Mouse (Mus musculus) embryonic facial prominence, embryonic 12.5 days (tissue): ENCODE results near the gene Cpz. TPM values are rescaled to one million over a fixed set of nuclear protein-coding genes. Genes with fewer than 3 reads are reported as not detected.

ENCODE experiments used
- ATAC-seq: fragments of 200-750 bp; cut with Nextera tagmentation; 2 replicates; pipeline ENCODE4 v1.8.0; 2017; ENCODE audit not compliant: insufficient number of reproducible peaks, insufficient read depth, low FRiP score, low TSS enrichment
- H3K27ac ChIP-seq: fragments of 300-500 bp; sonication (generic); 2 replicates; pipeline ENCODE4 v1.5.1; 2016; ENCODE audit warnings: mild to moderate bottlenecking
- H3K27me3 ChIP-seq: fragments of 300-500 bp; sonication (generic); 2 replicates; pipeline ENCODE4 v1.6.1; 2016; ENCODE audit warnings: mild to moderate bottlenecking, moderate library complexity
- H3K36me3 ChIP-seq: fragments of 300-500 bp; sonication (generic); 2 replicates; pipeline ENCODE4 v1.6.1; 2016; ENCODE audit warnings: mild to moderate bottlenecking
- H3K4me1 ChIP-seq: fragments of 300-500 bp; sonication (generic); 2 replicates; pipeline ENCODE4 v1.6.1; 2016
- H3K4me2 ChIP-seq: fragments of 300-500 bp; sonication (generic); replicated peaks from 2 replicates; pipeline ENCODE4 v1.6.1; 2016; ENCODE audit warnings: mild to moderate bottlenecking, moderate library complexity
- H3K4me3 ChIP-seq: fragments of 300-500 bp; sonication (generic); 2 replicates; pipeline ENCODE4 v1.5.1; 2016; ENCODE audit warnings: mild to moderate bottlenecking
- H3K9ac ChIP-seq: fragments of 300-500 bp; sonication (generic); 2 replicates; pipeline ENCODE4 v1.6.1; 2016; ENCODE audit warnings: mild to moderate bottlenecking, moderate library complexity
- H3K9me3 ChIP-seq: fragments of 300-500 bp; sonication (generic); 2 replicates; pipeline ENCODE4 v1.6.1; 2016; ENCODE audit warnings: mild to moderate bottlenecking, moderate library complexity
- WGBS: fragments of 180-500 bp; shearing (Covaris S2); methylation state at CpG from one replicate; pipeline ENCODE4 v1.1.7; 2016; 5-methylcytosine and 5-hydroxymethylcytosine counted together
- polyA plus RNA-seq: library from polyadenylated mRNA; unstranded; fragments of >200 nt; fragmentation: Nextera tagmentation; extraction: Ambion mirVana; gene quantifications from 2 replicates; pipeline ENCODE4 v1.2.1, GENCODE M21; 2016

The Cpz gene
- 4.5 and 5.7 TPM in 2 replicates for polyA plus RNA-seq

GRCm38 (mm10) chr5:35525469-35526123, at the start of gene Cpz:
Cpz (minus strand) TSS chr5:35525698.
- Histone ChIP-seq H3K9ac (peak within 1 kb of the TSS; percentile 62), H3K36me3 (no peaks in the 10 kb centered on the region), H3K27me3 (peaks cover 11% of the 10 kb centered on the region; the same call in 1 of the 2 replicates), H3K4me3 (peak within 1 kb of the TSS; percentile 39), H3K9me3 (no peaks in the 10 kb centered on the region), H3K27ac (peak within 1 kb of the TSS; percentile 36; the same call in 1 of the 2 replicates), H3K4me2 (peak within 1 kb of the TSS; percentile 72), H3K4me1 (peaks cover 31% of the 10 kb centered on the region)
- 2% methylated on average over 29 of the region's 29 CpGs for WGBS
- peak; percentile 81 for ATAC-seq

- H3K4me2 ChIP-seq: peak within 1 kb of the TSS; percentile 93
- 3% methylated on average over 56 of the region's 56 CpGs for WGBS
- peak within 1 kb of the TSS; percentile 90 for H3K9ac ChIP-seq
- peaks cover 8% of the 10 kb centered on the region for H3K4me1 ChIP-seq
- peak; percentile 92 for ATAC-seq
- peaks cover 27% of the 10 kb centered on the region for H3K36me3 ChIP-seq
- 0 out of 2 replicates have a peak, but pooled peaks cover 5% of the 10 kb centered on the region for H3K27me3 ChIP-seq
- peak within 1 kb of the TSS; percentile 76 for H3K27ac ChIP-seq
- H3K4me3 ChIP-seq: peak within 1 kb of the TSS; percentile 99
- H3K9me3 ChIP-seq: no peaks in the 10 kb centered on the region
These were observed 49.4 kb upstream of the Cpz start, which contains the start of gene Trmt44 for GRCm38 (mm10) chr5:35574653-35575599. Trmt44 (minus strand) TSS chr5:35575070.

DNA sequence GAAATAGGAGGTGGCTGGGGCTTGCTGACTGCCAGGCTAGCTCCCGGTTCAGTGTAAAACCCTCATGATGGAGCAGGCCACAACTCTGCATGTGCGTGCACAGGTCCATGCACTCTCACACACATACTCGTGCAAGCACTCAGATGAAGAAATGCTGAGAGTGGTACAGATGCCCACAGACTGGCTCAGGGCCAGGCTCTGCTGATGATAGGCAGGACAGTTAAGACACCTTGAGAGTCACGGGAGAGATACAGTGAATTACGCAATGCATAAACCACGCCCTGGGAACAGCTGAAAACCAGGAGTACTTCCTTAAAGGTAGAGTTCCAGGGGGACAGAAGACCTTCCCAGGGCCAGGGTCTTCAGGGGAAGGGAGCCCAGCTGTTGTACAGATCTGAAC, 46.0 kb upstream of the Cpz start:
- Histone ChIP-seq H3K36me3 (peaks cover 58% of the 10 kb centered on the region), H3K9ac (no peak overlapping the region), H3K9me3 (no peaks in the 10 kb centered on the region), H3K4me3 (no peak overlapping the region), H3K4me1 (peaks cover 8% of the 10 kb centered on the region), H3K27me3 (no peaks in the 10 kb centered on the region), H3K27ac (no peak overlapping the region), H3K4me2 (no peak overlapping the region)
- WGBS: 91% methylated on average over 6 of the region's 6 CpGs
- ATAC-seq: no peak

- 94% methylated on average over 4 of the region's 4 CpGs for whole genome bisulfite sequencing
- no peak overlapping the region for H3K4me3 ChIP-seq
- no peaks in the 10 kb centered on the region for H3K4me1 ChIP-seq
- H3K4me2 ChIP-seq: no peak overlapping the region
- ATAC-seq: no peak
- H3K9ac ChIP-seq: no peak overlapping the region
- H3K27me3 ChIP-seq: no peaks in the 10 kb centered on the region
- no peak overlapping the region for H3K27ac ChIP-seq
- H3K36me3 ChIP-seq: peaks cover 91% of the 10 kb centered on the region
- no peaks in the 10 kb centered on the region for H3K9me3 ChIP-seq
These were observed 41.1 kb upstream of the Cpz start for GRCm38 (mm10) chr5:35566632-35567031.

DNA sequence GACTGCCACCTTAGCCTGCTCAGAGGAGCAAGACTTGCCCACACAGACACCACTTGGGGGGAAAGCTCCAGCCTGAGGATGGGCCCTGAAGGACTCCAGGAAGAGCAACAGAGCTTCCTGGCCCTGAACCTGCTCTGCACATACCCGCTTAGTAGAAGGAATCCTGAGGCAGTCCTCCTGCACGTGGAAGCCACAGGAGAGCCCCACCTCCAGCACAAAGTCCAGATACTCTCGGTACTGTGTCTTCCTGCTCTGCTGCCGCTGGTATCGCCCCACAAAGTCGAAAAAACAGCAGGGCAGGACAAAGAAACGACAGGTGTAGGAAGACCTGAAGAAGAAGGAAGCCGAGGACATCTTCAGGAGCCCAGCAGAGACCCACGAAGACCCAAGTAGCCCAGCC, 39.7 kb upstream of the Cpz start:
- Histone ChIP-seq H3K36me3 (peaks cover 93% of the 10 kb centered on the region), H3K9me3 (no peaks in the 10 kb centered on the region)

DNA sequence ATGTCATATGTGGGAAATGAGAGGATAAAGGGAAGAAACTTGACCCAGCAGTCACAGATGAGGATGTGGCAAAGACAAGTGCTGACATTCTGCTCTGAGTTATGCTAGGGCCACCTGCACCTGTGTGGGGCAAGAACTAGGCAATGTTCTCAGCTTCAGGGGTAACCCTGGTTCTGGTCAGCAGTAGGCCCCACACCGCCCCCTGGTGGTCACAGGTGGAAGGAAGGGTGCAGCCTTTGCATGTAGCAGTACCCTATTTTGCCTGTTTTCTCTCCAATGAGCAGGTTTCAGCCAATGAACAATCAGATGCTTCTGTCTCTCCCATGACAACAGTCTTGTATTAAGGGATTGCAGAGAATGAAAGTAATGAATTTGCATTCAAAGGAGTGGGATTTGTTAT, 38.0 kb upstream of the Cpz start:
- 0% methylated on average over 1 of the region's 1 CpGs for WGBS
- 0 out of 2 replicates have a peak, but pooled peaks have one; percentile 48 for ATAC-seq
- Histone ChIP-seq H3K27ac (no peak overlapping the region), H3K27me3 (no peaks in the 10 kb centered on the region), H3K9ac (no peak overlapping the region), H3K4me2 (no peak overlapping the region), H3K36me3 (peaks cover 86% of the 10 kb centered on the region), H3K4me3 (no peak overlapping the region), H3K9me3 (no peaks in the 10 kb centered on the region), H3K4me1 (no peaks in the 10 kb centered on the region)

More for the DNA sequence above, 39.7 kb upstream of the Cpz start:
- no peak overlapping the region for H3K4me2 ChIP-seq
- ATAC-seq: no peak
- H3K4me3 ChIP-seq: no peak overlapping the region
- no peaks in the 10 kb centered on the region for H3K4me1 ChIP-seq
- no peak overlapping the region for H3K9ac ChIP-seq
- 90% methylated on average over 9 of the region's 9 CpGs for WGBS
- no peak overlapping the region for H3K27ac ChIP-seq
- no peaks in the 10 kb centered on the region for H3K27me3 ChIP-seq

DNA sequence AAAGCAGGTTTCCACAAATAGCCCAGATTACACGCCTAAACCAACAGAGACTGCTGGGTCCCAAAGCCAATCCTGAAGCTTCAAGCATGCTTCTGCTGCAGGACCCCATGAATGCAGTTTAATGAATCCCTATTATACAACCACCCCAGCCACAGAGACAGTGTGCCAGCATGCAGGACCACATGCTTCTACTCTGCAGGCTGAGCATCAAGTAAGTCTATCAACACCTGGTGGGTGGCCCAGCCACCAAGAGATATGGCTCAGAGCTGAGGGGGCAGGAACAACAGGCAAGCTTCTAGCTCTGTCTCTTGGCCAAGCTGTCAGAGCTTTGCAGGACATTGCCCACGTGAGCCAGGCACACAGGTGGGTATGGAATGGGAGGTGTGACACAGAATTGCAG, 37.1 kb upstream of the Cpz start:
- WGBS: 98% methylated on average over 2 of the region's 2 CpGs
- Histone ChIP-seq H3K4me1 (no peaks in the 10 kb centered on the region), H3K9ac (no peak overlapping the region), H3K27me3 (no peaks in the 10 kb centered on the region), H3K9me3 (no peaks in the 10 kb centered on the region), H3K4me3 (no peak overlapping the region), H3K36me3 (peaks cover 83% of the 10 kb centered on the region), H3K27ac (no peak overlapping the region), H3K4me2 (no peak overlapping the region)
- ATAC-seq: no peak

DNA sequence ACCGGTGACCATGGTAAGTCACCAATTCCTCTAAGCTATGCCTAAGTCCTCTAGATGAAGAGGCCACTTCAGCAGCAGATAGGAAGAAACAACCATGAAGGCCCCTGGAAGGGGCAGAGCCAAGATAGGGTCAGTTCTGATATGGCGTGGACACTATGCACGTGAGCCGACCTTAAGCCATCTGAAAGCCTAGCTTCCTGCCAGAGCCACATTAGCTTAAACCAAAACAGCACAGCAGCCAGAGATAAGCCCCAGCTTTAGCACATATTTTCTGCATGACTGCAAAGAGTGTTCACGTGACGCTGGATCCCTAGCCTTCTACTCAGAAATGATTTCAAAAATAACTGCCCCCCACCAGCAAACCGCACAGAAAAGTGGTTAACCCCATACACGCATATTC, 33.9 kb upstream of the Cpz start:
- H3K9me3 ChIP-seq: no peaks in the 10 kb centered on the region
- H3K4me1 ChIP-seq: no peaks in the 10 kb centered on the region
- no peak for ATAC-seq
- H3K9ac ChIP-seq: no peak overlapping the region
- peaks cover 73% of the 10 kb centered on the region for H3K36me3 ChIP-seq
- H3K27me3 ChIP-seq: no peaks in the 10 kb centered on the region
- no peak overlapping the region for H3K27ac ChIP-seq
- no peak overlapping the region for H3K4me2 ChIP-seq
- 80% methylated on average over 8 of the region's 8 CpGs for WGBS
- H3K4me3 ChIP-seq: no peak overlapping the region

GRCm38 (mm10) chr5:35557946-35558621, 32.6 kb upstream of the Cpz start:
- H3K27ac ChIP-seq: no peak overlapping the region
- H3K9me3 ChIP-seq: no peaks in the 10 kb centered on the region
- H3K4me3 ChIP-seq: no peak overlapping the region
- WGBS: 64% methylated on average over 13 of the region's 13 CpGs
- H3K36me3 ChIP-seq: peaks cover 60% of the 10 kb centered on the region
- no peak overlapping the region for H3K4me2 ChIP-seq
- no peak overlapping the region for H3K9ac ChIP-seq
- no peaks in the 10 kb centered on the region for H3K27me3 ChIP-seq
- no peak for ATAC-seq
- H3K4me1 ChIP-seq: no peaks in the 10 kb centered on the region

DNA sequence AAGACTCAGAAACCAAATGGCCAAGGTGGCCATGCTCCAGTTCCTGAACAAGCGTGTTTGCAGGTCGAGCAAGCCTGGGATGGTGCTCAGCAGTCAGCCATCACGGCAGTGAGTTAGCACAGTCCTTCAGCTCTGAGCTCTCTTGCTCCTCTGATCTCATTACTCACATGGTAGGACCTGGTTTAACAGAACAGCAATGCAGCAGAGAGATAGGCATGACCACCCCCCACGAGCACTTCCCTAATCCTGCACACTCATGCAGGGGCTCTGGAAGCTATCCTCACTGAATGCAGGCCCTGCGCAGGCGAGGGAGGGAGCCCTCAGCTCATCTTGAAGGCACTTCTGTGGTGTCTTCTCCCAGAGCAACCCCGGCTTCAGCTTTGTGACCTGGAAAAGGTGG, 30.9 kb upstream of the Cpz start:
- no peaks in the 10 kb centered on the region for H3K27me3 ChIP-seq
- H3K4me1 ChIP-seq: peaks cover 8% of the 10 kb centered on the region; the same call in 1 of the 2 replicates
- no peak for ATAC-seq
- H3K4me3 ChIP-seq: no peak overlapping the region
- no peaks in the 10 kb centered on the region for H3K9me3 ChIP-seq
- WGBS: 85% methylated on average over 7 of the region's 7 CpGs
- peaks cover 43% of the 10 kb centered on the region for H3K36me3 ChIP-seq
- H3K4me2 ChIP-seq: no peak overlapping the region
- no peak overlapping the region for H3K27ac ChIP-seq
- no peak overlapping the region for H3K9ac ChIP-seq

DNA sequence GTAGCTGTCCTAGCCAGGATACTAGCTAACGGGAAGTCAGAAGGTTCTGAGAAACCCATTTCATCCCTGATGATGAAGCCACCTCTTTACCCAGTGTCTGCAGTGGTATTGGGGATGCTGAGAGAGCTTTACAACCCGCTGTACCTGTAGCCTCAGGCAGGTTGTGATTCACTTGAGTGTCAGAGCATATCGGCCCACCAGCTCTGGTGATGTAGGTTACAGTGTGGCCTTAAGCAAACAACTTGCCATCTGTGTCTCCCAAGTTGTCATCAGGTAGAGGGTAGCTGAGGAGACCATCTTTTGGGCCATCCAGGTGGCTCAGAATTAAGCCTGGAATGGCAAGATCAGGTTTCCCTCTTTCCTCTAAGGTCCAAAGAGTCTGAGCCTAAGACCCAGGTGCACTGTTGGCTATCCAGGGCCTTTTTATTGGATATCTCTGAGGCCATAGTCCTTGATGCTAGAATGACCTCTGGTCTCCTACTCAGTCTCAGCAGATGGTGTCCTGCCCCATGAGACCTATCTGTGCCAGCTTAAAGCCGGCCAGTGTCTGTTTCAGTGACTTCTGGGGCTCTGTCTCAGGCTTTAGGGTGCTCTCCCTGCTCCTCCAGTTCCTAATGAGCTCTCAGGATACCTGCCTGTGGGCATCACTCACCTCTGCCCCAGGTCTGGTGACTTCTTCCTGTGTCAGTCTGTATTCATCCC, 27.5 kb upstream of the Cpz start:
- WGBS: 75% methylated on average over 4 of the region's 4 CpGs
- no peaks in the 10 kb centered on the region for H3K27me3 ChIP-seq
- H3K9me3 ChIP-seq: no peaks in the 10 kb centered on the region
- H3K36me3 ChIP-seq: peaks cover 22% of the 10 kb centered on the region
- H3K27ac ChIP-seq: no peak overlapping the region
- no peak overlapping the region for H3K4me2 ChIP-seq
- H3K4me1 ChIP-seq: peaks cover 8% of the 10 kb centered on the region; the same call in 1 of the 2 replicates
- H3K9ac ChIP-seq: no peak overlapping the region
- no peak overlapping the region for H3K4me3 ChIP-seq
- no peak for ATAC-seq
